Mouse (Mus musculus) urinary bladder, adult 18-20 months (tissue): ENCODE results near the gene Abcc8.

ENCODE experiments used
- DNase-seq, 2 experiments: peaks; one replicate each; pipeline ENCODE4 v3.0.0; 2022; ENCODE audit warnings: low spot score in 2 of 2, mixed read lengths in 2 of 2

Abcc8 gene

GRCm38 (mm10) chr7:46154498-46155488 is 25.0 kb downstream of the Abcc8 start:
- no peak for DNase-seq

- DNase-seq: no peak
Measured at GRCm38 (mm10) chr7:46152819-46153351, 26.9 kb downstream of the Abcc8 start.

DNA sequence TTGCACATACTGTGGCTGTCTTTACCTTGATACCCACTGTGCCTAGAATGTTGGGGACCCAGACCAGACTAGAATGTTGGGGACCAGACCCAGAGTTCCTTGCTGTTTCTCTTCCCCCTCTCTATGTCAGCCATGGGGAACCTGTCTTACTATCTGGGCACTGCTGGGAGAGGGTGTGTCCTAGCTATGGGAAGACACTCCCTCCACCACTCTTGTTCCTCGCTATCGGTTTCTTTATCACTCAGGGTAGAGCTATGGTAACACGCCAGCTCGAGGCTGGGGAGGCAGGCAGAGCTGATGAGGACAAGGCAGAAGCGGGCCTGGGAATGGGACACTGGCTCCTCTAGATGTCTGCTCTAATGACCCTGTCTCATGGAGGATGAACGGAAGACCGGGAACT is 32.4 kb downstream of the Abcc8 start:
- DNase-seq: no peak

- DNase-seq: no peak
Measured at GRCm38 (mm10) chr7:46146675-46147308, 33.0 kb downstream of the Abcc8 start.

- no peak for DNase-seq
Measured at GRCm38 (mm10) chr7:46144061-46144460, 35.8 kb downstream of the Abcc8 start.

DNA sequence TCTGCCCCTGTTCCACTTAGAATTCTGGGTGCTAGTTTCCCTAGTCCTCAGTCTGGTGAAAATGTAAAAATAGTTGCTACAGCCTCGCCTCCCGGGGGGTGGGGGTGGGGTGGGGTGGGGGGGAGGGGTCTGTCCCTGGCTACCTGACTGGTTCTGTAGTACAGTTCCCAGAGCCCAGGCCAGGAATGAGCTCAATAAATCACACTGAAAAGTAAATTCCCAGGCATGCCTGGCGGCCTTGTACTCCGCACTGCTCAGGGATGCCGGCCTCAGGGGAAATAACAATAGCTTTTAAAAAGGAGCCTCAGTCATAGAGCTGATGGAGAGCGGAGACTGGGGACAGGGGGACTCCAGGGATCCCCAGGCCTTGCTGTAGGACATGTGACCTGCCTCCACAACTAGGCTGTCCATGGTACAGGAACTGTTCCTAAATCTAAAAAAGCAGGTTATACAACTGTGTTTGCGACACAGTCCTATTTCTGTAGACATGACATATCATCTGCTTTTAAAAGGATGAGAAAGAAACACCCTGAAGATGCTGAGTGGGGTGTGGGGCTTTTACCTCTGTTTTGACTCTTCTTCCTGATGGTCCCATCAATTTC is 41.4 kb downstream of the Abcc8 start:
- no peak for DNase-seq

GRCm38 (mm10) chr7:46133858-46134257 is 46.0 kb downstream of the Abcc8 start:
- no peak for DNase-seq

- DNase-seq: no peak
Measured at GRCm38 (mm10) chr7:46132229-46132628, 47.6 kb downstream of the Abcc8 start.

- DNase-seq: no peak
Measured at GRCm38 (mm10) chr7:46131806-46132205, 48.0 kb downstream of the Abcc8 start.

DNA sequence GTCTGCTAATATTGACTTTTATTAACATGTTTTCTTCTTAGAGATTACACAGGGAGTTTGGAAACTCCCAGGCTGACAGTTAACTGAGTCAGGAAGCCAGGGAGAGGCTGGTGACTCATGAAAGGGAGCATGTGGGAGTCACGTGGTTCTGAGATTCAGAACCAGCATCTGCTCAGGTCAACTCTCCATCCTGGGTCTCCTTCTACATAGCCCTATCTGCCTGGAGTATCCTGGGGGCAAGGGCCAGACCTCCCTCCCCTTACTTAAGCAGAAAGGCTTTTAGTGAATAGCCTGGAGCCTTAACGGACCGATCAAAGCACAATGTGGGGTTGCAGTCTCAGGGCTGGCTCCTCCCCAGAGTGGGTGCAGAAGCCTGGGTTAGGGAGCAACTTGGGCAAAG is 48.6 kb downstream of the Abcc8 start:
- peak; percentile 24 to 26 for DNase-seq

GRCm38 (mm10) chr7:46130723-46131122 is 49.1 kb downstream of the Abcc8 start:
- DNase-seq: peak in 1 of 2 experiments; percentile 21

DNA sequence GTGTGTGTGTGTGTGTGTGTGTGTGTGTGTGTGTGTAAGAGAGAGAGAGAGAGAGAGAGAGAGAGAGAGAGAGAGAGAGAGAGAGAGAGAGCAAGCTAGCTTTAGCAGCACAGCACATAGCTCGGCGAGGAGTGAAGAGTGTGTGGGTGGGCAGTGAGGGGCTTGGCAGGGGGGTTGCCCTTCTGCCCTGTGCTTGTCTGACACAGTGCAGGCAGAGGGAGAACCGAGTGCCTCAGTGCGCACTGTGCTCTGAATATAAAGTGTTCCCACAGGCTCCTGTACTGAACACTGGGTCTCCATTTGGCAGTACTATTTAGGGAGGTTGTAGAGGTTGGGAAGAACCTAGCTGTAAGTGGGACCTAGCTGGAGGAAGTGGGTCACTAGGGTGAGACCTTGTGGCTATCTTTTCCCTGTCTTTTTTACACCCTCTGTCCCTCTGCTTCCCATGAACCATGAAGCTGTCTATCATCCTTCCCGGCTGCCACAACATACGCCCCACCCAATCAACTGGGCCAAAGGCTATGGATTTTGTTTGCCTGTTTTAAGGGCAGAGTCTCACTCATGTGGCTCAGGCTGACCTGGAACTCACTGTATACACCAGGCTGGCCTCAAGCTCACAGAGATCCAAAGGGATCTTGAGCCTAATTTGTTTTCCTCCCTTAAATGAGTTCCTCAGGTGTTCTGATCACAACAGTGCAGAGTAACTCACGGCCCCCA is 50.2 kb downstream of the Abcc8 start:
- DNase-seq: no peak

- DNase-seq: no peak
Measured at GRCm38 (mm10) chr7:46128196-46128595, 51.6 kb downstream of the Abcc8 start.

GRCm38 (mm10) chr7:46125340-46125739 is 54.5 kb downstream of the Abcc8 start:
- no peak for DNase-seq

DNA sequence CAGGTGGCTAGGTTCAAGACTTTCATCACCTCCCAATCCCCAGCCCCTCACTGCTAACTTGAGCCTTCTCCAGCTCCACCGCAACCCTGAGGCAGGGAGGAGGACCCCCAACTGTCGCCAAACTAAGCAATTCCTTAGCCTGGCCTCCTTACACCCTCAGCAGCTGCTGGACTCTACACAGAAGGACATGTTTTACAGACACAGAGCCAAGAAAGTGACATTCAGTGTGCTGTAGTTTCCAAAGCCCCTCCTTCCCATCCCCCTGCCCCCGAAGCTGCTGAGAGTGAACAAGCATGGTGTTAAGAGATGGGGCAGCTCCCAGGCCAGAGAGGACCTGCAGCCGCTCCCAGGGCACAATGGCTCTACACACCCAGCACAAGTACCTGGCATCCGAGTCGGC is 55.4 kb downstream of the Abcc8 start:
- no peak for DNase-seq

DNA sequence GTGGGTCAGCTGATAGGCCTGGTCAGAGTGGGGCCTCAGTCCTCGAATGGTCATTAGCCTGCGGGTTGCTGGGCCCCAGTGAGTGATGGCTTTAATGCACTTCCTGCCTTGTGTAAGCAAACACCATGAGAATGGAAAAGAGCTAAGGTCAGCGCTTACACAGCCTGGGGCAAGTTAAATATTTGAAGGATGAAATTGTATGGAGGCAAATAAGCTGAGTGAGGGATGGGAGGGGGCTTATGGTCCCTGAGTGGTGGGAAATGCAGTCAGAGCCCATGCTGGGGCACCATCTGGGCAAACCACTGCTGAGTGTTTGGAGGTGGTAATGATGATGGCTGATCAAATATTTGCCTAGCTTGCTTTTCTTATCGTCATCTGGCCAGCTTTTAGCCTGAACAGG is 56.9 kb downstream of the Abcc8 start:
- DNase-seq: no peak

- no peak for DNase-seq
Measured at GRCm38 (mm10) chr7:46117035-46117434, 62.8 kb downstream of the Abcc8 start.

DNA sequence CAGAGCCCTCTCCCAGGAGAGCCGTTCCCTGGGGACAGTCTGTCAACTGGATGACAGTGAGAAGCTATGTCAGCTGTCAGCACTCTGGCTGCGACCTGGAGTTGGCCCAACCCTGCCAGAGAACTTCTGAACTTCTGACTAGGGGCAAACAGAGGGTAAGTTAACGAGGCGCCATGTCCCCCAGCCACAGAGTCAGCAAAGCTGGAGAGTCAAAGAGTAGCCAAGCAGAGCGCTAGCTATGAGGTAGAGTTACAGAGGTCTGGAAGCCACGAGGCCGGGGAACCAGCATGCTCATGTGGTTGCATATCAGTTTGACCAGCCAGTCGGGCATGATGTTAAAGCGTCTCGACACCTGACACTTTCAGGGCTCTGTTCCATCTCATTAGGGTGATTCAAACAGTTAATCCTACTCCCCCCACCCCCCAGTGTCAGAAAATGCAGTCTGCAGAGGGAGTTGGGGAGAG is 63.7 kb downstream of the Abcc8 start:
- DNase-seq: no peak

- DNase-seq: no peak
Measured at GRCm38 (mm10) chr7:46113435-46113834, 66.4 kb downstream of the Abcc8 start.

DNA sequence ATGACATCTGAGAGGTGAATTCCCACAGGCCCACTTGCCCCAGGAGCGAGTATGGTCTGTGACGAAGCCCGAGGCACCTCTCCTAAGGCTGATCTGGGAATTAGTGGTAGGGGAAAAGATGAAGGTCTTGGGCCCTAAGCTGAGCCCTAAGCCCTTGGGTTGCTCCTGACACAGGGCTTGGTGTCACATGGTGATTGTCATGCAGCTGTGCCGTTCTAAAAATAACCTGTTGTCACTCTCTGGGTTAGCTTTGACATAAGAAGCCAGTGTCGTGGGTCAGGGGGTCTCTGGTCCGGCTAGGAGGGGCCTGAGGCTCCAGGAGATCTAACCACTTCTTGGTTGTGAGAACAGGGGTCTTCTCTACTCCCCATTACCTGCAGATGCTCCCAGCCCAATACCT is 67.9 kb downstream of the Abcc8 start:
- no peak for DNase-seq

- no peak for DNase-seq
Measured at GRCm38 (mm10) chr7:46111212-46111817, 68.5 kb downstream of the Abcc8 start.
